Mouse (Mus musculus): ENCODE results near the gene Pip4p1.
"Not testable (repeated sequence)": the region's sequence is repeated elsewhere in the genome, so short reads cannot be mapped to it uniquely, and the experiment has no call there.

The Pip4p1 gene

DNA sequence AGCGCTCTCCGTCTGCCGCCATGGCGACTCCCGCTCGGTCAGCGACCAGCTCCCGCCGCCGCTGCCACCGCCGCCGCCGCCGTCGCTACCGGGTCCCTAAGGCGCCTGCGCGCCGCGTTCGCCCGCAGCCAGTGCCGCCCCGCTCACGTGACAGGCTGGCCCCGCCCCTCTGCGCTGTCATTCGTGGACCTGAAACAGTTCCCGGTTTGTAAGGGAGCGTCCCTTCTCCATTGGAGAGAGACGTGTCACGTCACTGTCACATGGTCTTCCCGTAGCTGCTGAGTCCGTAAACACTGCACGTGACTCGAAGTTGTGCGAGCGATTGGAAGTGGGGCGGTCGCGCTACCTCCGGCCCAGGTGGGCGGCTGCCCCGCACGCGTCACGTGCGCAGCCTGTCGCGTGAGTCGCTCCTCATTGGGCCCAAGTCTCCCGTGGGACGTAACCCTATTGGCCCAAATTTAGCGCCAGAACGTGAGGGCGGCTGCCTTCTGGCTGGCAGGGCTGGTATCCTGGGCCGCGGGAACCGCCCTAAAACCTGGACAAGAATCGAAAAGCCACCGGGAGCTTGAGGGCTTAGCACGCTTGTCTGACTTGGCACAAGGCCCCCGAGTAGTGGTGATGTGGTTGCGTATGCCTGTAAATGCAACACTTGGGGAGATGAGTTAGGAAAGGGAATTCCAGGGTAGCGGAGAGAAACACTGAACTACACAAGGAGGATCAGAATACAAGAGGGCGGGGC, at the start of gene Pip4p1, which contains the start of gene Pnp:
Pip4p1 (minus strand) TSS at position 103 of the 739 bp plus-strand sequence.
Pnp (plus strand) TSS at position 329 of the 739 bp plus-strand sequence.
- peak; percentile 99 for DNase-seq

DNA sequence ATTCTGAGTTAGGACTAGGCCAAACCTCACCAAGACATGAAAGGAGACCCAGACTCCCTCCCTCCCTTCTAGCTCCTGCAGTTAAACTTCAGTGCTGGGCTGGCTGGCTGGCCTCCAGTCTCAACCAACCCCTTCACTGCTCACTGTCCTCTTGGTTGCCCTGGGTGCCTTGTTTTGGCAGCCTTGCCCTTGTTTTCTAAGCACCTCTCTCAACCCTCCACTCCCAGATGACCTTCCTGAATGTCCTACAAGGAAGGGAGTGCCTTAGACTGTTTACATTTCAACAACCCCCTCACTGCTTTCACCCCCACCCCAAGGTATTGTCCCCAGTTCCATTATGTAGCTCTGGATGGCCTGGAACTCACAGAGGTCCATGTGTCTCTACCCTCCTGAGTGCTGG, 49.0 kb upstream of the Pip4p1 start:
- DNase-seq = no peak

DNA sequence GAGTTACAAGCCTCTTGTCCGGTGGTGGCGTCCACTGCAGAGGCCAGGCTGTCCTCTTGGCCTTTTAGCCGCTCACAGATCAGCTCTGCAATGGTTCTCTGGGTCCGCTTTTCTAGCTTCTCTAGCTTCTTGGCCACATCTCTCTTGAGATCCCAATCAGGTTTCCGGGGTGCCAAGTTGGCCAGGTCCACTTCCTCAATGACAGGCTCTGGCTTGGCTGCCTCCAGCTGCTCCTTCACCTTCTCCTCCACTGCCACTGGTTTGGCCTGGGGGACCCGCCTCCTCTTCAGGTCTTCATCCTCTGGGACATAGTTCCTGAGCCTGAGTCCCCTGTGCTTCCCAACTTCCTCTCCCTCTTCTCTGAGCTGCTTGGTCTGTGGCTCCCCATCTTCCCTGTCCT, 47.8 kb upstream of the Pip4p1 start:
- not testable (repeated sequence) for DNase-seq

DNA sequence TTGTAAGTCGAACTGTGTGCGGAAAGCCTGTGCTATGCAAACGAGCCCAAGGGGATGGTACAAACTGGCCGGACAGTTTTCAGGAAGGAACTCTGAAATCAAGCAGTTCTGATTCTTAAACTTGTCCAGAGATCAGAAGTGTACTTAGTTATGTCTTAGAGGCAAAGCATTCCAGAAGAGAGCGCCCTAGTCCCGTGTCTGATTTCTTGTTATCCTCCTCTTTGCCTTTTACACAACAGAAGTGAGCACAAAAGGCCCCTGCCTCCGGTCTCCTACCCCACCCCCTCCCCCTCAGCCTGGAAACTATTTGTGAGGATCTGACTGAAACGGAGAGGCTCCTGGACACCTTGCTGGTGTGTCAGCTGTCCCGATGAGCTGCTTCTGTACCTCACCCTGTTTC, 46.0 kb upstream of the Pip4p1 start:
- no peak for DNase-seq

DNA sequence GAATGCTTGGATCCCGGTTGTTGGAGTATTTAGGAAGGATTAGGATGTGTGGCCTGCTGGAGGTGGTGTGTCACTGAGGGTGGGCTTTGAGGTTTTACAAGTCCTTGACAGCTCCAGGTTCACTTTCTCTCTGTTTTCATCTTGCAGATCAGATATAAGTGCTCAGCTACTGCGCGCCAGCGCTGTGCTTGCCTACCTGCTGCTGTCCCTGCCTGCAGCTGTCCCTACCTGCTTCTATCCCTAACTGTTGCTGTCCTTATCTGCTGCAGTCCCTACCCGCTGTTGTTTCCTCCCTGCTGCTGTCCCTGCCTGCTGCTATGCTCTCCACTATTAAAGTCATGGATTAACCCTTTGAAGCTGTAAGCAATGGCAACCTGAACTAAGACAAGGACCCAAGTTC, 44.3 kb upstream of the Pip4p1 start:
- no peak for DNase-seq

DNA sequence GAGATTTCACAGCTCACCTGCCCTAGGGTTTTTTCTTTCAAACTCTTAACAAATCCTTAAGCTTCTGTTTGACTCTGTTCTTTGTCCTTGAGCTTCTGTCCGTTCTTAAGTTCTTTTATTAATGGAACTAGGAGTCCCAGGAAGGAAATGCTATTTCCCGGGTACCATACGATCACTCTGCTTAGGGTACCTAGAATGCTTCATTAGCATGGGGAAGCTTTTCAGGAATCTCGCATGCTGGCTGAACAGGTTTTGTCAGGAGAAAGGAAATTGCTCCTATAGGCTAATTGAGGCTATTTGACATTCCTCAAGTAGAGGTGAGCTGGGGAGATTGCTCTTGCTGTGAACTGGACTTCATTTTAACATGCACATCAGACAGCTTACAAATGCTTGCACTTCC, 43.0 kb upstream of the Pip4p1 start:
- no peak for DNase-seq

DNA sequence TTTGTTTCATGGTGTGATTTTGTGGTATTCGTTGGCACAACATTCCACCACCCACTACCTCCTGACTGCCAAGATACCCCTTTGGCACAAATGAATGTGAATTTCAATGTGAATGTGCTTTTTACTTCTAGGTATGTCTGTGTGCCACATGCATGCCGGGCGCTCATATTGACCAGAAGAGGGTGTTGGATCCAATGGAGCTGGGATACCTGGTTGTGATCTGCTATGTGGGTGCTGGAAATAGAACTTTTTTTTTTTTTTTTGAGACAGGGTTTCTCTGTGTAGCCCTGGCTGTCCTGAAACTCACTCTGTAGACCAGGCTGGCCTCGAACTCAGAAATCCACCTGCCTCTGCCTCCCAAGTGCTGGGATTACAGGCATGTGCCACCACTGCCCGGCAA, 42.4 kb upstream of the Pip4p1 start:
- DNase-seq = not testable (repeated sequence)

DNA sequence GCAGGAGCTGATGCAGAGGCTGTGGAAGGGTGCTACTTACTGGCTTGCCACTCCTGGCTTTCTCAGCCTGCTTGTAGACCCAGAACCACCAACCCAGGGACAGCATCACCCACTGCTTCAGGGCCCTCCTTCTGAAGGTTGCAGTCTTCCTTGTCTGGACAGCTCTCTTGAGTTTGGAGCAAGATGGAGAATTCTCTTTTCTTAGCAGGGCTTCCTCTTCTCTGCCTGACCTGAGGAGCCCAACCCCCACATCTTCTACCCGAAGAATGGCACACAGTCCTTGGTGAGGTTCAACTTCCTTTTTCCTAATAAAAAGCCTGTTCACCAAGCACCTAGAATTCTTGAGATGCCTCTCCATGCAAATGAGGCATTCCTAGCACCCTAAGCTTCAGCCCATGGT, 40.2 kb upstream of the Pip4p1 start:
- DNase-seq = no peak

DNA sequence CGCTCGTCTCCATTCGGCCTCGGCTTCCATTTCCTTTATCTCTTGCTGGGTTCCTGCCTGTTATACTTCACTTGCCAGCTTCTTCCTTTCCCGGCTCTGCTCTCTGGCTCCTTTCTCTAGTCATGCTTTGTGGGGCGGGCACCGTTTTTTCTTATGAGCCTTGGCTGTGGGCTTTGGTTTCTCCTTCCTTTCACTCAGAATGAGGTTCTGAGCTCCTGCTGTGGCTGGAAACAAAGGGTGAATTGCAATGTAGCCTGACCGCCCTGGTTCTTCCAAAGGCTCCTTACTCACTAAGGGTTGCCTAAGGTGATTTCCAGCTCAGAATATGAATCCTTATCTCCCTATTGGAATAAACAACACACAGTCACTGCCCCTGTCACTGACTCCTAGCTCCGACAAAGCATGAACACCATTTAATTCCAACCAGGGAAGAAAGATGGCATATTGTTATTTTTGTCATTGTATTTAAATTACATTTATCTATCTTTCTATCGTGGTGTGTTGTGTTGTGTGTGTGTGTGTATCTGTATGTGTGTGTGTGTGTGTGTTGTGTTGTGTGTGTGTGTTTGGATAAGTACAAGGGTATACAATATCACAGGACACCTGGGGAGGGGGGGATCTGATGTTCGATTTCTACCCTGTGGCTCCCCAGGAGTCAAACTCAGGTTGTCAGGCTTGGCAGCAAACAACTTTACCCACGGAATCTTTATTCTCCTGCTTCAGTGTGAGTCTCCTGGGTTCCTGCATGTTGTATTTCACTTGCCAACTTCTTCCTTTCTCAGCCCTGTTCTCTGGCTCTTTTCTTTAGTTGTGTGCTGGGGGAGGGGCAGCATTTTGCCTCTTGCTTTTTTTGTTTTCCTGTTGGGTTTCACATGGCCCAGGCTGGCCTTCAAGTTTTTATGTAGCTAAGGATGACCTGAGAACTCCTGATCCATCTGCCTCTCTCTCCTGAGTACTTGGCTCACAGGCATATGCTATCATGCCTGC, 39.2 kb upstream of the Pip4p1 start:
- peak; percentile 22 for DNase-seq

DNA sequence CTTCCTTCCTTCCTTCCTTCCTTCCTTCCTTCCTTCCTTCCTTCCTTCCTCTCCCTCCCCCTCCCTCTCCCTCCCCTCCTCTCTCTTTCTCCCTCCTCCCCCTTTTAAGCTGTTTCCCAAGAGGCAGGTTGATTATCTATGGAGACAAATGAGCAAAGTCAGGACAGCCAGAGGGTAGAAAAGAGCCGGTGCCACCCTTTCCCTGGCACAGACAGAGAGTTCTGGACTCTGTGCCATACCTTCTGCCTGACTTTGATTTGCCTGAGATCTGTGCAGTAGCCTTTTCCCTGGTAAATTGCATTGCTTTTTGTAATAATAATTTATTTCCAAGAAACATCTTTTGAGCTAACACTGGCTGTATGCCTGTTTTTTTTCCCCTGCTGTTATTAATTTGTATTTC, 38.4 kb upstream of the Pip4p1 start:
- DNase-seq = no peak

DNA sequence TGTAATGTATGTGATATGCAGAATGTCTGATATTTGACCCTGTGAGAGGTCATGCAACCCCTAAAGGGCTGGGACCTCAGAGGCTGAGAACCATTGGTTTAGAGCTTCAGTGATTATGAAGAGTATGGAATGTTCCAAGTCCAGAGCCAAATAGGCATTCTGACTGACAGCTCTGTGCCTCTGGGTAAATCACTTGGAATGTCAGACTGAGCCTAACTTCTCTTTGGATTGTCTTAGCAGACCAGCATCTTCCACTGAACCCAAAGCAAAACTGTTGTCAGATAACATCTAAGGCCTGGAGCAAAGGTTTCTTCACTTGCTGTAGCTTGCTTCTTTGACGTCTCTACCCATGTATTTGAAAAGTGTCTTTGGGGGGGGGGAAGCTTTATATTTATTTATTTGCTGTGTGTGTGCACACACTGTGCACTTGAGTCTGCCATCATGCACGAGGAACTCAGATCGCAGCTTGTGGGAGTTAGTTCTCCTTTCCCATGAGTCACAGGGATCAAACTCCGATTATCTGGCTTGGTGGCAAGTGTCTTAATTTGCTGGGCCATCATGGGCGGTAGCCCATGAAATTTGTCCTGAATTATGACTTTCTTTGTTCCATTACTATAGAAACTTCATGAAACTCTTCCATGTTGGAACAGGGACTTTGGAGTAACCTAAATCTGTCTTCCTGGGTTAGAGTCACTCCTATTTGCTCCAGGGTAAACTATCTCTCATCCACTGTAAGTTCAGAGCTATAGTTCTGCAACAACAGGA, 37.7 kb upstream of the Pip4p1 start:
- DNase-seq = no peak

DNA sequence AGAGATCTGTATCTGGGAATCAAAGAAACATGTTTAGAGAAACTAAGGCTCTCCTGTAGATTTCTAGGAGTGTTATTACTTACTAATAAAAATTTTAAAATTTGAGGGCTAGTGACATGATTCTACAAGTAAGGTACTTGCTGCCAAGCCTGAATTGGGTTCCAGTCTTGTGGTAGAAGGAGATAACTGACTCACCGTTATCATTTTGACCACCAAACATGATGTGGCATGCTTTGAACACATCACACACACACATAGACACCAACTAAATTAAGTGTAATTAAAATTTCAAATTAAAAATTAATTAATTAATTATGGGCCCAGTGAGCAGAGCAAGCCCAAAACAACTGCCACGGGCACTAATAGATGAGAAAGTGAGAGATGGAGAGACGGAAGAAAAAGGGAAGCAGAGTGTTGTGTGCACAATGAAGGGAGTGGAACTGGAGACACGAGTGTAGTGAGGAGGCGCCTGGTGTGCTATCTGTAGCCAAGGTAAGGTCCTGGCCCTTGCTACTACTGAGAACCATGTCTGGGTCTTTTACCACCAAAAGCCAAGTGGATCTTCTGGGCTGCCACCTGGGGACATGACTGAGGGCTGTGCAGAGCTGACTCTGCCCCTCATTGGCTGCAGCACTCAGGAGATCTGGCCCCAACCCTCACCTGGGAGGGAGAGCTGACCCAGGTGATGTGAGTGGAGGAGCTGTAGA, 27.8 kb upstream of the Pip4p1 start:
- DNase-seq = not testable (repeated sequence)

DNA sequence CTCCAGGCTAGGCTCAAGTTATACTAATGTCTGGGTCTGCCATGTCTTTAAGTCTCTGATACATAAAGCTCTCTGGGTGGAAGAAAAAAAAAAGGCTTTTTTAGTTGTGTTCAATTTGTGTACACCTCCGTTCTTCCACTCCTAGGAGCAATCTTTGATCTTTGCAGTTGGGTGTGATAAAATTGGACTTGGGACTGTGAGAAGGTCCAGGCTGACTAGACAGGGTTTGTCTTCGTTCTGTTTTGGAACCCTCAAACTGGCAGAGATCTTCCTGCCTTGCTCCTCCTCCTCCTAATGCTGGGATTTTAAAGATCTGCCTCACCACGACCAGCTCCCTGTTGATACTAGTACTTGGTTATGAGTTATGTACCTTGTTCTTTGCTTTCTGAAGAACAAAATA, 26.5 kb upstream of the Pip4p1 start:
- DNase-seq = not testable (repeated sequence)

DNA sequence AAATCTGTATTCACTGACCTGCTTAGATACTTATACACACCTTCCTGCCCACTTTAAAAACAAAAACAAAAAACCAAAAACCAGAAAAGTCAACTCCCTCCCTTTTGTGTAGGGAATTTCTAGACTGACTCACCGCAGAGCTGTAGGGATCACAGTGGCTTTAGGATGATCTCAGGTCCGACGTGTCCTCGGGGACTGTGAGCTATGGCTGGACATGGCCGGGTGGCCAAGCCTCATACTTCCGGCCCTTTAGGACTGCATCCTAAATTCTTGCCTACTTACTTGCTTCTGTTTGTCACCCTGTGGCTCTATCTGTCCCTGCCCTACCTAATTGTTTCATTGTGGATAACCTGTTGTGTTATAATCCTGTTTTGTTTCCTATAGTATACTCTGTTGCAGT, 26.1 kb upstream of the Pip4p1 start:
- not testable (repeated sequence) for DNase-seq

DNA sequence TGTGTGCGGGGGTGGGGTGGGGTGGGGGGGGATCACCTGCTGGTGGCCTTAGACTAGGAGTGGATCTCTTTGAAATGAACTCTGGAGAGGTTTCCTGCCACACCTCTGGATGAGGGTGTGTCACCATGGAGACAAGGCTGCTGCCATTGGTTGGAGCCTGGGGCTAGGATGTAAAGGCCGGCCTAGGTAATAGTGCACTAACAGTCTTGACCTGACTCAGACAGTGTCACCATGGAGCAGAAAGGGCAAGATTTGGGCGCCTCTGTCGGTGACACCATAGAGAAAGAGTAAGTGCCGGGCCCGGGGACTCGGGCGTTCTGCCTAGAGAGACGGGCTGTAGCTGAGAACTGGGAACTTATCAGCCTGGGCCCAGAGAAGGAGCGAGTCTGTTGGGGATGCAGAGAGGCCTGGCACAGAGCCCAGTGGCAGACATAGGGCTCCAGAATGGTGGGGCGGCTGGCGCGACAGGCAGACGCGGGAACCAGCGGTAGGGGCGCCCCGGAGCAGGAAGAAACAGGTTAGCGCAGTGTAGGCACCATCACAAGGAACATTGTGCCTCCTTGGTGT, 25.4 kb upstream of the Pip4p1 start, which contains the start of gene Pnp2:
Pnp2 (plus strand) TSS at position 51 of the 567 bp plus-strand sequence.
- DNase-seq = peak; percentile 51

DNA sequence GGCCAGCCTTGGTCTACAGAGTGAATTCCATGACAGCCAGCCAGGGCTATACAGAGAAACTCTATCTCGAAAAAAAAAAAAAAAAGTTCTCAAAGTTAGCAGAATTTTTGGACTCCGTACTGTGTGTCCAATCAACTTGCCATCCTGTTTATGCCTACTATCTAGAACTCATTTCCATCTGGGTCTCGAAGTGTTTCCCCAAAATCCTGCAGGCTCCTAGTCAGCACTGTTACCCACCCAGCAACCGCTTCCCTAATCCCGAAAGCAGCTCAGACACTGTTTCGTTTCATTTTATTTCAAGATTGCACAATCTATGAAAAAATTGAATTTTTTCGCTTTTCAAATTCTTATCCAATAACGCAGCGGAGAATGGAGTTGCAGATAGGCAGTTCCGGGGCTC, 24.8 kb upstream of the Pip4p1 start:
- DNase-seq = no peak

DNA sequence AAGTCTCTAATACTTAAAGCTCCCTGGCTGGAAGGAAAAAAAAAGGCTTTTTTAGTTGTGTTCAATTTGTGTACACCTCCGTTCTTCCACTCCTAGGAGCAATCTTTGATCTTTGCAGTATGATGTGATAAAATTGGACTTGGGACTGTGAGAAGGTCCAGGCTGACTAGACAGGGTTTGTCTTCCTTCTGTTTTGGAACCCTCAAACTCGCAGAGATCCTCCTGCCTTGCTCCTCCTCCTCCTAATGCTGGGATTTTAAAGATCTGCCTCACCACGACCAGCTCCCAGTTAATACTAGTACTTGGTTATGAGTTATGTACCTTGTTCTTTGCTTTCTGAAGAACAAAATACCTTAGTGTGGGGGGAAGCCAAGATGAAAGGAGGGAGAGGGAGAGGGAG, 14.9 kb upstream of the Pip4p1 start:
- not testable (repeated sequence) for DNase-seq

DNA sequence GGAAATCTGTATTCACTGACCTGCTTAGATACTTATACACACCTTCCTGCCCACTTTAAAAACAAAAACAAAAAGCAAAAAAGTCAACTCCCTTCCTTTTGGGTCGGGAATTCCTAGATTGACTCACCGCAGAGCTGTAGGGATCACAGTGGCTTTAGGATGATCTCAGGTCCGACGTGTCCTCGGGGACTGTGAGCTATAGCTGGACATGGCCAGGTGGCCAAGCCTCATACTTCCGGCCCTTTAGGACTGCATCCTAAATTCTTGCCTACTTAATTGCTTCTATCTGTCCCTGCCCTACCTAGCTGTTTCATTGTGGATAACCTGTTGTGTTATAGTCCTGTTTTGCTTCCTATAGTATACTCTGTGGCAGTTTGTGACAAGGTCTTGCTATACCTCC, 14.4 kb upstream of the Pip4p1 start:
- DNase-seq = not testable (repeated sequence)

DNA sequence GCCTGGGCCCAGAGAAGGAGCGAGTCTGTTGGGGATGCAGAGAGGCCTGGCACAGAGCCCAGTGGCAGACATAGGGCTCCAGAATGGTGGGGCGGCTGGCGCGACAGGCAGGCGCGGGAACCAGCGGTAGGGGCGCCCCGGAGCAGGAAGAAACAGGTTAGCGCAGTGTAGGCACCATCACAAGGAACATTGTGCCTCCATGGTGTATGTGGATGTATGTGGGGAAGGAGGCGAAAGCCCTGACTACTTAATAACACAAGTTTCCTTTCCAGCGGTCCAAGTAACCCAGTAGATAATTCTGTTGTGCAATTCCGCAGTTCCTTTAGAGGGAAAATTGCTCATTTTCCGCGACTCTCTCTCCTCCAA, 14.0 kb upstream of the Pip4p1 start:
- not testable (repeated sequence) for DNase-seq

DNA sequence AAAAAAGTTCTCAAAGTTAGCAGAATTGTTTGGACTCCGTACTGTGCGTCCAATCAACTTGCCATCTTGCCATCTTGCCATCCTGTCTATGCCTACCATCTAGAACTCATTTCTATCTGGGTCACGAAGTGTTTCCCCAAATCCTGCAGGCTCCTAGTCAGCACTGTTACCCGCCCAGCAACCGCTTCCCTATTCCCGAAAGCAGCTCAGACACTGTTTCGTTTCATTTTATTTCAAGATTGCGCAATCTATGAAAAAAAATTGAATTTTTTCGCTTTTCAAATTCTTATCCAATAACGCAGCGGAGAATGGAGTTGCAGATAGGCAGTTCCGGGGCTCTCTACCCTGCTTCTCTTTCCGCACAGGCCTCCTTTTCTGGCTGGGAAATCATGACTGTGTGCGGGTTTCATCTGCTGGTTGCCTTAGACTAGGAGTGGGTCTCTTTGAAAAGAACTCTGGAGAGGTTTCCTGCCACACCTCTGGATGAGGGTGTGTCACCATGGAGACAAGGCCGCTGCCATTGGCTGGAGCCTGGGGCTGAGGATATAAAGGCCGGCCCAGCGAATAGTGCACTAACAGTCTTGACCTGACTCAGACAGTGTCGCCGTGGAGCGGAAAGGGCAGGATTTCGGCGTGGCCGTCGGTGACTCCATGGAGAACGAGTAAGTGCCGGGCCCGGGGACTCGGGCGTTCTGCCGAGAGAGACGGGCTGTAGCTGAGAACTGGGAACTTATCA, 13.4 kb upstream of the Pip4p1 start, which contains the start of gene Gm49342:
Gm49342 (plus strand) TSS at position 586 of the 736 bp plus-strand sequence.
- peak; percentile 93 for DNase-seq

DNA sequence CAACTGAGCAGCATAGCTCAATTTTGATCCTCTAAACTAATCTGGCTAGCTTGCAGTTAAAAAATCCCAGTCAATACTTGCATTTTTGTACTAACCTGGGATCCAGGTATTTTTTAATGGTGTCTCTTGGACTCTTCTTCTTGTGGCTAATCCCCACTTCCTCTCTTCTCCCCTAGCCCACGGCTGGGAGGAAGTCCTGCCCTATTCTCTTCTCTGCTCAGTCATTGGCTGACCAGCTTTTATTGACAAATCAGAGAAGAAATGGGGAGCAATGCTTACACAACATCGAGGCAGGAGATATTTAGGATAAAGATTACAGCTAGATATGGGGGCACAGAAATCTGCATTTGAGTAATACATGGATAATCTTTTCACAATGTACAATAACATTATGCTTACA, 8.3 kb upstream of the Pip4p1 start:
- DNase-seq = no peak
